Mouse (Mus musculus): ENCODE measurements around the gene Bex6. TPM values are rescaled to one million over a fixed set of nuclear protein-coding genes. Genes with fewer than 3 reads are reported as not detected.
A peak's percentile ranks its signal among the peaks of the same experiment; 100 is the strongest.

The Bex6 gene
- polyA plus RNA-seq, 1 experiment from 2014 or later, result not detected

GRCm38 (mm10) chr16:32154437-32154836 is 25.2 kb upstream of the Bex6 start:
- Histone ChIP-seq H3K4me2 (ENCODE audit: low read length) (no peak overlapping the region), H3K4me1 (replicated peaks; ENCODE audit: control insufficient read depth, insufficient read depth, low read length) (peaks cover 23% of the 10 kb centered on the region), H3K36me3 (ENCODE audit: control insufficient read depth, insufficient read depth) (no peaks in the 10 kb centered on the region), H3K27me3 (replicated peaks; ENCODE audit: control insufficient read depth, insufficient read depth, low read length) (no peaks in the 10 kb centered on the region), H3K27ac (ENCODE audit: low read length) (peak overlapping the region; percentile 42), H3K9ac (replicated peaks; ENCODE audit: low read depth, low read length) (no peak overlapping the region; the same call in 1 of the 2 replicates), H3K4me3 (replicated peaks; ENCODE audit: low read length) (no peak overlapping the region), H3K9me3 (ENCODE audit: control insufficient read depth, low read length) (no peaks in the 10 kb centered on the region)
- ATAC-seq, result peak; percentile 86
- 56% methylated on average over 13 of the region's 13 CpGs for WGBS

- H3K27ac ChIP-seq (ENCODE audit: low read length), result peak overlapping the region; percentile 69
These were observed 22.9 kb upstream of the Bex6 start for GRCm38 (mm10) chr16:32156719-32157118.

GRCm38 (mm10) chr16:32157369-32157768 is 22.3 kb upstream of the Bex6 start:
- no peak overlapping the region for H3K9ac ChIP-seq (replicated peaks; ENCODE audit: low read depth, low read length)
- H3K9me3 ChIP-seq (ENCODE audit: control insufficient read depth, low read length), result no peaks in the 10 kb centered on the region
- no peaks in the 10 kb centered on the region for H3K36me3 ChIP-seq (ENCODE audit: control insufficient read depth, insufficient read depth)
- no peak overlapping the region for H3K4me2 ChIP-seq (ENCODE audit: low read length)
- no peak for ATAC-seq
- no peak overlapping the region for H3K4me3 ChIP-seq (replicated peaks; ENCODE audit: low read length)
- peaks cover 23% of the 10 kb centered on the region for H3K4me1 ChIP-seq (replicated peaks; ENCODE audit: control insufficient read depth, insufficient read depth, low read length)
- peak overlapping the region; percentile 69 for H3K27ac ChIP-seq (ENCODE audit: low read length)
- 85% methylated on average over 2 of the region's 2 CpGs for WGBS
- no peaks in the 10 kb centered on the region for H3K27me3 ChIP-seq (replicated peaks; ENCODE audit: control insufficient read depth, insufficient read depth, low read length)

More at GRCm38 (mm10) chr16:32156719-32157118, 22.9 kb upstream of the Bex6 start:
- peak; percentile 67 for ATAC-seq
- no peaks in the 10 kb centered on the region for H3K9me3 ChIP-seq (ENCODE audit: control insufficient read depth, low read length)
- H3K4me1 ChIP-seq (replicated peaks; ENCODE audit: control insufficient read depth, insufficient read depth, low read length), result peaks cover 23% of the 10 kb centered on the region
- H3K4me3 ChIP-seq (replicated peaks; ENCODE audit: low read length), result no peak overlapping the region
- H3K4me2 ChIP-seq (ENCODE audit: low read length), result no peak overlapping the region
- H3K36me3 ChIP-seq (ENCODE audit: control insufficient read depth, insufficient read depth), result no peaks in the 10 kb centered on the region
- 48% methylated on average over 3 of the region's 3 CpGs for WGBS
- H3K9ac ChIP-seq (replicated peaks; ENCODE audit: low read depth, low read length), result no peak overlapping the region
- H3K27me3 ChIP-seq (replicated peaks; ENCODE audit: control insufficient read depth, insufficient read depth, low read length), result no peaks in the 10 kb centered on the region

GRCm38 (mm10) chr16:32158966-32159365 is 20.7 kb upstream of the Bex6 start:
- no peaks in the 10 kb centered on the region for H3K9me3 ChIP-seq (ENCODE audit: control insufficient read depth, low read length)
- no peak overlapping the region for H3K27ac ChIP-seq (ENCODE audit: low read length)
- no peaks in the 10 kb centered on the region for H3K27me3 ChIP-seq (replicated peaks; ENCODE audit: control insufficient read depth, insufficient read depth, low read length)
- no peak overlapping the region for H3K9ac ChIP-seq (replicated peaks; ENCODE audit: low read depth, low read length)
- no peaks in the 10 kb centered on the region for H3K36me3 ChIP-seq (ENCODE audit: control insufficient read depth, insufficient read depth)
- no peak for ATAC-seq
- no peak overlapping the region for H3K4me3 ChIP-seq (replicated peaks; ENCODE audit: low read length)
- peaks cover 21% of the 10 kb centered on the region for H3K4me1 ChIP-seq (replicated peaks; ENCODE audit: control insufficient read depth, insufficient read depth, low read length)
- no peak overlapping the region for H3K4me2 ChIP-seq (ENCODE audit: low read length)
- 95% methylated on average over 3 of the region's 3 CpGs for WGBS

- H3K27ac ChIP-seq (ENCODE audit: low read length), result no peak overlapping the region
- no peak for ATAC-seq
- H3K4me3 ChIP-seq (replicated peaks; ENCODE audit: low read length), result no peak overlapping the region
- H3K27me3 ChIP-seq (replicated peaks; ENCODE audit: control insufficient read depth, insufficient read depth, low read length), result 0 out of 2 replicates have a peak, but pooled peaks cover 2% of the 10 kb centered on the region
- WGBS, result 90% methylated on average over 9 of the region's 9 CpGs
- H3K9ac ChIP-seq (replicated peaks; ENCODE audit: low read depth, low read length), result no peak overlapping the region
- peaks cover 14% of the 10 kb centered on the region for H3K4me1 ChIP-seq (replicated peaks; ENCODE audit: control insufficient read depth, insufficient read depth, low read length)
- H3K36me3 ChIP-seq (ENCODE audit: control insufficient read depth, insufficient read depth), result no peaks in the 10 kb centered on the region
- no peaks in the 10 kb centered on the region for H3K9me3 ChIP-seq (ENCODE audit: control insufficient read depth, low read length)
- H3K4me2 ChIP-seq (ENCODE audit: low read length), result no peak overlapping the region
These were observed 18.8 kb upstream of the Bex6 start for GRCm38 (mm10) chr16:32160742-32161323.

- Histone ChIP-seq H3K4me2 (ENCODE audit: low read length) (no peak overlapping the region), H3K4me3 (replicated peaks; ENCODE audit: low read length) (no peak overlapping the region), H3K27ac (ENCODE audit: low read length) (no peak overlapping the region), H3K36me3 (ENCODE audit: control insufficient read depth, insufficient read depth) (no peaks in the 10 kb centered on the region), H3K9ac (replicated peaks; ENCODE audit: low read depth, low read length) (no peak overlapping the region), H3K27me3 (replicated peaks; ENCODE audit: control insufficient read depth, insufficient read depth, low read length) (0 out of 2 replicates have a peak, but pooled peaks cover 2% of the 10 kb centered on the region), H3K4me1 (replicated peaks; ENCODE audit: control insufficient read depth, insufficient read depth, low read length) (peaks cover 9% of the 10 kb centered on the region), H3K9me3 (ENCODE audit: control insufficient read depth, low read length) (no peaks in the 10 kb centered on the region)
- ATAC-seq, result no peak
- WGBS, result 82% methylated on average over 4 of the region's 4 CpGs
These were observed 16.2 kb upstream of the Bex6 start for GRCm38 (mm10) chr16:32163392-32163791.

- WGBS, result 79% methylated on average over 5 of the region's 5 CpGs
- no peak overlapping the region for H3K4me2 ChIP-seq (ENCODE audit: low read length)
- no peak overlapping the region for H3K27ac ChIP-seq (ENCODE audit: low read length)
- H3K4me1 ChIP-seq (replicated peaks; ENCODE audit: control insufficient read depth, insufficient read depth, low read length), result peaks cover 9% of the 10 kb centered on the region
- no peaks in the 10 kb centered on the region for H3K9me3 ChIP-seq (ENCODE audit: control insufficient read depth, low read length)
- H3K27me3 ChIP-seq (replicated peaks; ENCODE audit: control insufficient read depth, insufficient read depth, low read length), result 0 out of 2 replicates have a peak, but pooled peaks cover 2% of the 10 kb centered on the region
- H3K9ac ChIP-seq (replicated peaks; ENCODE audit: low read depth, low read length), result no peak overlapping the region
- ATAC-seq, result no peak
- H3K36me3 ChIP-seq (ENCODE audit: control insufficient read depth, insufficient read depth), result no peaks in the 10 kb centered on the region
- H3K4me3 ChIP-seq (replicated peaks; ENCODE audit: low read length), result no peak overlapping the region
These were observed 15.7 kb upstream of the Bex6 start for GRCm38 (mm10) chr16:32163891-32164290.

- Histone ChIP-seq H3K36me3 (ENCODE audit: control insufficient read depth, insufficient read depth) (no peaks in the 10 kb centered on the region), H3K27me3 (replicated peaks; ENCODE audit: control insufficient read depth, insufficient read depth, low read length) (0 out of 2 replicates have a peak, but pooled peaks cover 2% of the 10 kb centered on the region), H3K9ac (replicated peaks; ENCODE audit: low read depth, low read length) (no peak overlapping the region), H3K4me1 (replicated peaks; ENCODE audit: control insufficient read depth, insufficient read depth, low read length) (peaks cover 9% of the 10 kb centered on the region), H3K27ac (ENCODE audit: low read length) (no peak overlapping the region), H3K4me2 (ENCODE audit: low read length) (peak overlapping the region; percentile 71; the same call in 1 of the 2 replicates), H3K9me3 (ENCODE audit: control insufficient read depth, low read length) (no peaks in the 10 kb centered on the region), H3K4me3 (replicated peaks; ENCODE audit: low read length) (peak overlapping the region; percentile 43)
- 76% methylated on average over 19 of the region's 19 CpGs for WGBS
- ATAC-seq, result no peak
These were observed 15.1 kb upstream of the Bex6 start for GRCm38 (mm10) chr16:32164396-32165027.

- peaks cover 9% of the 10 kb centered on the region for H3K4me1 ChIP-seq (replicated peaks; ENCODE audit: control insufficient read depth, insufficient read depth, low read length)
- H3K4me3 ChIP-seq (replicated peaks; ENCODE audit: low read length), result peak within 1 kb of the TSS; percentile 43
- H3K9ac ChIP-seq (replicated peaks; ENCODE audit: low read depth, low read length), result peak within 1 kb of the TSS; percentile 57
- H3K27ac ChIP-seq (ENCODE audit: low read length), result no peak within 1 kb of the TSS
- H3K4me2 ChIP-seq (ENCODE audit: low read length), result peak within 1 kb of the TSS; percentile 71
- no peak; the same call in 1 of the 2 replicates for ATAC-seq
- 1% methylated on average over 25 of the region's 25 CpGs for WGBS
- H3K36me3 ChIP-seq (ENCODE audit: control insufficient read depth, insufficient read depth), result no peaks in the 10 kb centered on the region
- H3K27me3 ChIP-seq (replicated peaks; ENCODE audit: control insufficient read depth, insufficient read depth, low read length), result 0 out of 2 replicates have a peak, but pooled peaks cover 2% of the 10 kb centered on the region
- H3K9me3 ChIP-seq (ENCODE audit: control insufficient read depth, low read length), result no peaks in the 10 kb centered on the region
These were observed 14.3 kb upstream of the Bex6 start, which contains the start of gene Nrros for GRCm38 (mm10) chr16:32165281-32165821. TSS of gene Nrros (minus strand) at chr16:32165594.

Measured in forebrain, embryonic 16.5 days (tissue).